In the genomic region with DNA sequence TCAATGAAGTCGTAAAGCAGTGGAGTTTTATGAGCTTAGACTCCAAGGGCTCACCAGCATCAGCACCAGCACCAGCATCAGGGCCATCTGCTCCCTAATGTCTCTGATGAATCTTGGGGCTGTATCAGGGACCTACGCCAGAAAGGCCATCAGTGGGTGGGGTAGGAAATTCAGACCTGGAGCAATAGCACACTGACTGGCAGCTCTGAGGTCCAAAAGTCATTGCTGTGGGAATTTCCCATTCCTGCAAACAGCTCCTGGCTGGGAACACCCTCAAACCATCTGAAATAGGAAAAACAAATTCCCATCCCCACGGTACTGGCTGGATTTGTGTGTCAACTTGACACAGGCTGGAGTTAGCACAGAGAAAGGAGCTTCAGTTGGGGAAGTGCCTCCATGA, we compare ENCODE assay signal across 28 mouse cellular contexts. TPM values are rescaled to one million over a fixed set of nuclear protein-coding genes. Genes with fewer than 3 reads are reported as not detected.
DNase-seq lines count a peak whose midpoint lies in the region; ATAC-seq and TF ChIP-seq lines count a peak whose summit lies in the region.
"Had no signal": no experiment of that assay in that cellular context is flagged by ENCODE, and none has a peak within 500 bp of the region (broad histone marks: within the 10 kb centered on the region; RNA-seq: fewer than 3 reads in every experiment).

No protein-coding gene starts in this region.

- H3K27ac ChIP-seq in kidney, adult 2 months (ENCODE audit: insufficient read depth, low read depth, low read length) = no peak overlapping the region
- H3K27ac ChIP-seq in liver, adult 2 months (replicated peaks; ENCODE audit: insufficient read depth, low read depth, low read length) = no peak overlapping the region
- peak overlapping the region; percentile 66 for H3K27ac ChIP-seq in liver, postnatal 0 days (ENCODE audit: low read depth)
- H3K27ac ChIP-seq: embryonic facial prominence, embryonic 15.5 days; forebrain, embryonic 15.5 days; hindbrain, embryonic 12.5 days; hindbrain, postnatal 0 days had no signal

- no peak overlapping the region for H3K4me2 ChIP-seq in liver, postnatal 0 days (ENCODE audit: low read depth, low read length)
- H3K4me2 ChIP-seq: embryonic facial prominence, embryonic 15.5 days; forebrain, embryonic 15.5 days; hindbrain, embryonic 12.5 days had no signal

- no peak overlapping the region for H3K4me3 ChIP-seq in kidney, adult 2 months (ENCODE audit: insufficient read depth, low read depth, low read length)
- H3K4me3 ChIP-seq in liver, adult 2 months (ENCODE audit: insufficient read depth, low read depth, low read length) = no peak overlapping the region
- no peak overlapping the region for H3K4me3 ChIP-seq in liver, postnatal 0 days (ENCODE audit: low read depth, low read length)
- H3K4me3 ChIP-seq: embryonic facial prominence, embryonic 15.5 days; erythroblast, embryonic 14.5 days; forebrain, embryonic 15.5 days; hindbrain, embryonic 12.5 days had no signal

- H3K27me3 ChIP-seq in kidney, adult 2 months (replicated peaks; ENCODE audit: control insufficient read depth, insufficient read depth, low read length) = no peaks in the 10 kb centered on the region
- no peaks in the 10 kb centered on the region for H3K27me3 ChIP-seq in liver, adult 2 months (ENCODE audit: control insufficient read depth, insufficient read depth, low read length)
- no peaks in the 10 kb centered on the region for H3K27me3 ChIP-seq in liver, postnatal 0 days (ENCODE audit: insufficient read depth, low read length)
- H3K27me3 ChIP-seq: embryonic facial prominence, embryonic 15.5 days; forebrain, embryonic 15.5 days; hindbrain, embryonic 12.5 days had no signal

- TF ChIP-seq CTCF in kidney, adult 2 months (conservative IDR thresholded peaks at IDR 0.05; ENCODE audit: insufficient read depth, insufficient read length, low read depth, low read length) = no peak
- no peak for TF ChIP-seq CTCF in liver, adult 2 months (IDR thresholded peaks at IDR 0.05; ENCODE audit: low read depth, low read length)
- no peak for TF ChIP-seq CTCF in liver, postnatal 0 days (IDR thresholded peaks at IDR 0.05; ENCODE audit: low read depth)

- intact Hi-C loops in gastrocnemius, postnatal 14 days (cut with DNase I; ENCODE audit: low total_unique reads) = no loop called here

- no peaks in the 10 kb centered on the region for H3K79me2 ChIP-seq in liver, adult 2 months (ENCODE audit: control insufficient read depth, insufficient read depth, low read length)

- no peaks in the 10 kb centered on the region for H3K4me1 ChIP-seq in kidney, adult 2 months (ENCODE audit: control insufficient read depth, insufficient read depth, low read length)
- peaks cover 13% of the 10 kb centered on the region for H3K4me1 ChIP-seq in liver, adult 2 months (ENCODE audit: control insufficient read depth, insufficient read depth, low read length)
- peaks cover 9% of the 10 kb centered on the region for H3K4me1 ChIP-seq in liver, postnatal 0 days (ENCODE audit: insufficient read depth)
- H3K4me1 ChIP-seq: forebrain, embryonic 15.5 days had no signal

- no peak for TF ChIP-seq POLR2A in kidney, adult 2 months (IDR thresholded peaks at IDR 0.05; ENCODE audit: low read depth, low read length)
- TF ChIP-seq POLR2A in liver, adult 2 months (IDR thresholded peaks at IDR 0.05; ENCODE audit: extremely low read depth, insufficient read depth, low read length) = no peak

- DNase-seq in gastrocnemius, adult 18-20 months (ENCODE audit: low spot score) = peak; percentile 17
- DNase-seq in gastrocnemius, postnatal 14 days = no peak
- peak; percentile 12 for DNase-seq in kidney, adult 2 months
- no peak for DNase-seq in kidney, adult 8-10 months
- DNase-seq in liver, adult 2 months (ENCODE audit: extremely low read depth, low read depth, low spot score) = peak; percentile 97
- no peak for DNase-seq in liver, postnatal 0 days
- DNase-seq in right cerebral cortex, adult 18-20 months = no peak
- DNase-seq in retina, embryonic 14.5 days (ENCODE audit: low spot score) = no peak
- DNase-seq: adrenal gland, adult 8-10 months; adrenal gland, postnatal 36 days; B cell, adult 2 months; cerebellum, adult 2 months; cerebellum, postnatal 14 days; embryo, embryonic 11 days; heart, postnatal 10 days; heart, postnatal 4 days had no signal

- no peaks in the 10 kb centered on the region; the same call in 1 of the 2 replicates for H3K9me3 ChIP-seq in liver, postnatal 0 days (ENCODE audit: low read length)
- H3K9me3 ChIP-seq: embryonic facial prominence, embryonic 15.5 days; forebrain, embryonic 15.5 days; hindbrain, embryonic 12.5 days had no signal

- H3K36me3 ChIP-seq in kidney, adult 2 months (ENCODE audit: control insufficient read depth, insufficient read depth, low read length) = no peaks in the 10 kb centered on the region
- no peaks in the 10 kb centered on the region for H3K36me3 ChIP-seq in liver, adult 2 months (ENCODE audit: control insufficient read depth, insufficient read depth, low read length)
- no peaks in the 10 kb centered on the region for H3K36me3 ChIP-seq in liver, postnatal 0 days (replicated peaks; ENCODE audit: insufficient read depth, low read length)
- H3K36me3 ChIP-seq: embryonic facial prominence, embryonic 15.5 days; forebrain, embryonic 15.5 days; G1E; hindbrain, embryonic 12.5 days had no signal

- WGBS in kidney, adult 2 months = 60% methylated on average over 3 of the region's 3 CpGs
- WGBS in liver, adult 2 months = 24% methylated on average over 3 of the region's 3 CpGs
- 65% methylated on average over 3 of the region's 3 CpGs for WGBS in liver, postnatal 0 days (ENCODE audit: insufficient replicate concordance)

- no peak for TF ChIP-seq EP300 in liver, postnatal 0 days (IDR thresholded peaks at IDR 0.05; ENCODE audit: low read depth)

- H3K9ac ChIP-seq in liver, adult 2 months (ENCODE audit: low read depth, low read length) = no peak overlapping the region
- H3K9ac ChIP-seq in liver, postnatal 0 days (replicated peaks) = no peak overlapping the region
- H3K9ac ChIP-seq: embryonic facial prominence, embryonic 15.5 days; forebrain, embryonic 15.5 days; hindbrain, embryonic 12.5 days had no signal

- peak; percentile 6 for ATAC-seq in liver, postnatal 0 days
- ATAC-seq: CD4-positive, CD25-positive, alpha-beta regulatory T cell, adult 4 months; forebrain, embryonic 15.5 days; hindbrain, postnatal 0 days had no signal

RNA-seq across cellular contexts. Expression of gene Lbp, which starts 3.5 kb away (rescaled TPM):
- 1 to 10 TPM; 5.7 to 6.0 TPM for total RNA-seq in gastrocnemius, adult 18-20 months (2021)
- 10 to 100 TPM in 1 of 2 experiments, 1 to 10 TPM in 1; 7.8 to 12.7 TPM for total RNA-seq in gastrocnemius, postnatal 14 days (2021)
- polyA plus RNA-seq in kidney, adult 2 months (2012; rRNA removed) = 19.8 and 27.2 TPM in 2 replicates
- 66.8 and 85.7 TPM in 2 replicates for total RNA-seq in liver, adult 2 months (2014; rRNA removed)
- polyA plus RNA-seq in liver, adult 2 months (2012; rRNA removed) = 164 and 230 TPM in 2 replicates
- polyA plus RNA-seq in liver, postnatal 0 days (2015; fragmentation: Nextera tagmentation; extraction: Ambion mirVana) = 167 and 193 TPM in 2 replicates
- total RNA-seq: G1E had no signal
- polyA plus RNA-seq: G1E had no signal

RNA-seq across cellular contexts. Expression of gene Bpi, which starts 44.9 kb away (rescaled TPM):
- not detected for total RNA-seq in gastrocnemius, adult 18-20 months (2021)
- total RNA-seq in gastrocnemius, postnatal 14 days (2021) = not detected
- 0.06 and 0.07 TPM in 2 replicates for polyA plus RNA-seq in kidney, adult 2 months (2012; rRNA removed)
- total RNA-seq in liver, adult 2 months (2014; rRNA removed) = not detected in 2 replicates
- not detected in 2 replicates for polyA plus RNA-seq in liver, adult 2 months (2012; rRNA removed)
- polyA plus RNA-seq in liver, postnatal 0 days (2015; fragmentation: Nextera tagmentation; extraction: Ambion mirVana) = not detected in 2 replicates
- total RNA-seq: adrenal gland, adult 8-10 months; adrenal gland, postnatal 36 days; common myeloid progenitor, adult 5-6 weeks; G1E; granulocyte monocyte progenitor cell, adult 5-6 weeks; heart, postnatal 10 days; heart, postnatal 4 days; hindbrain, postnatal 0 days had no signal
- polyA plus RNA-seq: CD4-positive, CD25-positive, alpha-beta regulatory T cell, adult 4 months; cerebellum, adult 2 months; embryonic facial prominence, embryonic 11.5 days; embryonic facial prominence, embryonic 15.5 days; erythroblast, embryonic 14.5 days; forebrain, embryonic 11.5 days; forebrain, embryonic 15.5 days; G1E; heart, embryonic 14.5 days; hindbrain, embryonic 12.5 days; hindbrain, postnatal 0 days had no signal

Comparison
In these comparisons a context has a peak if more than half of its experiments do, and no peak if none do; other contexts are left out.
1. DNase-seq: peak in gastrocnemius, adult 18-20 months (single experiment), kidney, adult 2 months (single experiment) and liver, adult 2 months (single experiment); none in gastrocnemius, postnatal 14 days (single experiment), kidney, adult 8-10 months (0 of 2), liver, postnatal 0 days (single experiment), right cerebral cortex, adult 18-20 months (single experiment) and retina, embryonic 14.5 days (single experiment).